Mouse (Mus musculus) liver, adult 2 months (tissue): ENCODE results near the gene Camk2b.

ENCODE experiments used
- CTCF ChIP-seq: fragments of 200-500 bp; IDR thresholded peaks from 2 replicates; pipeline ENCODE4 v1.5.1; 2011; ENCODE audit warnings: low read depth, low read length, control low read depth
- POLR2A ChIP-seq: fragments of 200-500 bp; IDR thresholded peaks from 2 replicates; pipeline ENCODE4 v1.6.1; 2011; ENCODE audit warnings: low read length, control low read depth; ENCODE audit not compliant: insufficient read depth; ENCODE audit errors: extremely low read depth

- TF ChIP-seq POLR2A (no peak), CTCF (no peak)
Observed at GRCm38 (mm10) chr11:6053386-6053785, 12.8 kb downstream of the Camk2b start.
